8 mouse cellular contexts compared by ENCODE assay signal in the genomic region with DNA sequence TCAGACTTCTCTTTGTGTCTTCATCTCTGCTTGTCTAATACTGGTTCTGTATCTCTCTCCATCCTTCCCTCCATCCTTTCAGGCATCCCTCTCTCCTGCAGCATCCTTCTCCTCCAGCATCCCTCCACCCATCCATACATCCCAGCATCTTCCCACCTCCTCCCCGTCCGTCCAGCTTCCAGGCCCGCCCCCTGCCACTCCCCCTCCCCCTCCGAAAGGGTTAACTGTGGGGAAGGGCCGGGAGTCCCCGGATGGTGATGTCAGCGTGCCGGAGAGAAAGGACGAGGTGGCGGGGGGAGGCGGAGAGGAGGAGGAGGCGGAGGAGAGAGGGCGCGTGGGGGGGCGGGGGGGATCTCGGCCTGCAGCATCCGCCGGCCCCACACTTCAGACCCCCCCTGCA. TPM values are rescaled to one million over a fixed set of nuclear protein-coding genes. Genes with fewer than 3 reads are reported as not detected.
A peak's percentile ranks its signal among the peaks of the same experiment; 100 is the strongest.
DNase-seq lines count a peak whose midpoint lies in the region; ATAC-seq lines count a peak whose summit lies in the region.

A gene (plus strand): TSS at position 218 of the 400 bp plus-strand sequence.

- peak; percentile 88 for ATAC-seq in hindbrain, embryonic 12.5 days (ENCODE audit: low FRiP score)
- no peak for ATAC-seq in inflammation-experienced regulatory T-cells, adult 6 months

- peaks cover 27% of the 10 kb centered on the region for H3K36me3 ChIP-seq in hindbrain, embryonic 12.5 days

- H3K4me2 ChIP-seq in hindbrain, embryonic 12.5 days (replicated peaks) = peak within 1 kb of the TSS; percentile 61

- peak; percentile 95 for DNase-seq in Muller cell, postnatal 12 days (ENCODE audit: inconsistent ontology term)
- peak; percentile 88 to 90 for DNase-seq in cerebellum, adult 18-20 months
- DNase-seq in forelimb bud, embryonic 11.5 days (ENCODE audit: low read depth, low spot score) = peak; percentile 87
- peak; percentile 60 to 82 for DNase-seq in left cerebral cortex, adult 8-10 months (ENCODE audit: low spot score in 2 of 2)
- DNase-seq in lung, postnatal 36 days = peak; percentile 22
- DNase-seq in right cerebral cortex, postnatal 14 days = peak; percentile 89

- peak within 1 kb of the TSS; percentile 97 for H3K27ac ChIP-seq in hindbrain, embryonic 12.5 days

- 0% methylated on average over 4 of the region's 18 CpGs for WGBS in hindbrain, embryonic 12.5 days

- H3K4me1 ChIP-seq in hindbrain, embryonic 12.5 days = peaks cover 13% of the 10 kb centered on the region

- H3K9ac ChIP-seq in hindbrain, embryonic 12.5 days = peak within 1 kb of the TSS; percentile 100

- no peaks in the 10 kb centered on the region for H3K9me3 ChIP-seq in hindbrain, embryonic 12.5 days (replicated peaks)

- H3K27me3 ChIP-seq in hindbrain, embryonic 12.5 days = no peaks in the 10 kb centered on the region

- peak within 1 kb of the TSS; percentile 99 for H3K4me3 ChIP-seq in hindbrain, embryonic 12.5 days

RNA-seq across cellular contexts. Expression of the gene that starts here (rescaled TPM):
- 5.8 and 5.9 TPM in 2 replicates for polyA plus RNA-seq in hindbrain, embryonic 12.5 days (2016; fragmentation: Nextera tagmentation; extraction: Ambion mirVana)
- total RNA-seq in left cerebral cortex, adult 8-10 months (2022) = 100 to 1,000 TPM; 377 to 435 (median 401) TPM
- polyA plus RNA-seq in inflammation-experienced regulatory T-cells, adult 6 months (2017; shearing (Covaris generic)) = under 1 TPM in 1 of 3 experiments, not detected in 2; 0.62 TPM

Comparison
In these comparisons a context has a peak if more than half of its experiments do, and no peak if none do; other contexts are left out.
1. DNase-seq: peak in every context shown above with its lines; median percentile 95 in Muller cell, postnatal 12 days; 89 in cerebellum, adult 18-20 months; 89 in right cerebral cortex, postnatal 14 days; 87 in forelimb bud, embryonic 11.5 days; 71 in left cerebral cortex, adult 8-10 months; 22 in lung, postnatal 36 days.